Mouse (Mus musculus): ENCODE data around the gene Nme7. TPM values are rescaled to one million over a fixed set of nuclear protein-coding genes. Genes with fewer than 3 reads are reported as not detected.

Nme7 gene
- polyA plus RNA-seq, 1 experiment from 2014 or later: 13.4 TPM

- no peak overlapping the region for H3K9ac ChIP-seq
- no peaks in the 10 kb centered on the region for H3K36me3 ChIP-seq
- no peak overlapping the region for H3K4me2 ChIP-seq
- H3K4me1 ChIP-seq: no peaks in the 10 kb centered on the region
- no peaks in the 10 kb centered on the region for H3K27me3 ChIP-seq (replicated peaks)
- no peak overlapping the region for H3K4me3 ChIP-seq
- no peaks in the 10 kb centered on the region for H3K9me3 ChIP-seq (replicated peaks)
- no peak overlapping the region for H3K27ac ChIP-seq
- WGBS (ENCODE audit: insufficient replicate concordance): 51% methylated on average over 3 of the region's 3 CpGs
- ATAC-seq: no peak
Observed at GRCm38 (mm10) chr1:164417604-164418003, 113.7 kb downstream of the Nme7 start.

GRCm38 (mm10) chr1:164418320-164418719 is 114.4 kb downstream of the Nme7 start:
- no peaks in the 10 kb centered on the region for H3K36me3 ChIP-seq
- ATAC-seq: no peak
- no peak overlapping the region for H3K4me3 ChIP-seq
- no peak overlapping the region for H3K27ac ChIP-seq
- no peaks in the 10 kb centered on the region for H3K4me1 ChIP-seq
- WGBS (ENCODE audit: insufficient replicate concordance): 79% methylated on average over 10 of the region's 10 CpGs
- H3K9me3 ChIP-seq (replicated peaks): no peaks in the 10 kb centered on the region
- H3K27me3 ChIP-seq (replicated peaks): no peaks in the 10 kb centered on the region
- H3K4me2 ChIP-seq: no peak overlapping the region
- H3K9ac ChIP-seq: no peak overlapping the region

GRCm38 (mm10) chr1:164419401-164419800 is 115.5 kb downstream of the Nme7 start:
- Histone ChIP-seq H3K27ac (no peak overlapping the region), H3K4me3 (no peak overlapping the region), H3K4me1 (no peaks in the 10 kb centered on the region), H3K27me3 (replicated peaks) (no peaks in the 10 kb centered on the region), H3K36me3 (no peaks in the 10 kb centered on the region), H3K9me3 (replicated peaks) (no peaks in the 10 kb centered on the region), H3K4me2 (no peak overlapping the region), H3K9ac (no peak overlapping the region)
- no peak for ATAC-seq
- WGBS (ENCODE audit: insufficient replicate concordance): 71% methylated on average over 8 of the region's 8 CpGs

DNA sequence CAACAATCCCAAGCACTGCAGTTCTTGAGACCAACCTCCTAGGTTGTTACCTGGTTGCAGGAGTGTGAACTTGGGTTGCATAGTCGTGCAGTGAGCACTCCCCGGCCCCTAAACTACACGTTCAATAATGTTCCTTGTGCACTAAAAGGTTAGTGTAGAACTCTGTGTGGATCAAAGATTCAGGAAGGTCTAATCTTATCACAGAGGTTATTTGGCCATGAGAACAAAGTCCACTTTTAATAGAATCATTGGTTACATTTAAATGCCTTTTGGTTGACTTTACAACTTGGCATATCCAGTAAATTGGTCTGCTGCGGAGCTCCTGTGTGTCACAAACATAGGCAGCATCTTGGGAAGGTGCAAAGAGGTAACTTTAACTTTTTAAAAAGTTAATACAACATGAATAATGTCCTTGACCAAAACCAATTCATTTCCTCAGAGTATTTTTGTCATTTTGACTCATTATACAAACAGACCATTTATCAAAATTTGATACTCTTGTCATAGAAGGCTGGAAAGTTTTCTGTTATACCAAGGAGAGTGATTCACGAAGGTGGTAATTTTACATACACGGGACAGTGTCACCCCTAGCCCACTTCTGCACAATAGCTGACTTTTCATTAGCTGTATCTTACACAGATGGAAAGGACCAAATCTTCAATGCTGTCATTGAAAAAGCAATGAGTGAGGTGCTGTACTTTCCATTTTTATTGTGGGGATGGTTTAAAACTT is 116.9 kb downstream of the Nme7 start:
- ATAC-seq: no peak
- Histone ChIP-seq H3K27me3 (replicated peaks) (no peaks in the 10 kb centered on the region), H3K9ac (no peak overlapping the region), H3K36me3 (no peaks in the 10 kb centered on the region), H3K9me3 (replicated peaks) (no peaks in the 10 kb centered on the region), H3K27ac (no peak overlapping the region), H3K4me2 (no peak overlapping the region), H3K4me3 (no peak overlapping the region), H3K4me1 (no peaks in the 10 kb centered on the region)
- 63% methylated on average over 6 of the region's 6 CpGs for WGBS (ENCODE audit: insufficient replicate concordance)

DNA sequence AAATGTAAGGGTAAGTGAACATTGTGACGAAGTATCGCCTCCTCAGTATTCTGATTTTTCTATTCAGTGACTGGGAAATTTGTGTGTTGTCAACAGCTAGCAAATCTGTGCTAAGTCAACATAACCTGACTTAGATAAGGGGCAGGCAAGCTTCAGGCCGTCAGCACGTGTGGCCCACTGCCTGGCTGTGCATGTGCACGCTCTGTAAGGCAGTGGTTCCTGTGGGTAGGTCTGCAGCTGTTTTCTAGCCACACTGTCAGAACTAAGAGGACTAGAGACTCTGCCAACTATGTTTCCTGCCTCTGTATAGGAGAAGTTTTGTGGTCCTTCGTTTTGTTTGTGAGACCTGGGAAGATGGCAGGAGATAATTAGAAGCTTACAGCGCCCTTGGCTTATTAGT is 122.3 kb downstream of the Nme7 start:
- WGBS (ENCODE audit: insufficient replicate concordance): 69% methylated on average over 7 of the region's 7 CpGs
- H3K27me3 ChIP-seq (replicated peaks): no peaks in the 10 kb centered on the region
- H3K9me3 ChIP-seq (replicated peaks): no peaks in the 10 kb centered on the region
- no peak overlapping the region for H3K4me2 ChIP-seq
- no peaks in the 10 kb centered on the region for H3K4me1 ChIP-seq
- ATAC-seq: no peak
- no peak overlapping the region for H3K4me3 ChIP-seq
- no peak overlapping the region for H3K27ac ChIP-seq
- no peak overlapping the region for H3K9ac ChIP-seq
- no peaks in the 10 kb centered on the region for H3K36me3 ChIP-seq

- H3K9ac ChIP-seq: no peak overlapping the region
- H3K4me1 ChIP-seq: no peaks in the 10 kb centered on the region
- H3K27ac ChIP-seq: no peak overlapping the region
- no peak overlapping the region for H3K4me3 ChIP-seq
- ATAC-seq: no peak
- WGBS (ENCODE audit: insufficient replicate concordance): 73% methylated on average over 7 of the region's 7 CpGs
- H3K27me3 ChIP-seq (replicated peaks): no peaks in the 10 kb centered on the region
- H3K36me3 ChIP-seq: no peaks in the 10 kb centered on the region
- no peaks in the 10 kb centered on the region for H3K9me3 ChIP-seq (replicated peaks)
- H3K4me2 ChIP-seq: no peak overlapping the region
Observed at GRCm38 (mm10) chr1:164427777-164428176, 123.9 kb downstream of the Nme7 start.

- Histone ChIP-seq H3K4me2 (no peak overlapping the region), H3K27ac (no peak overlapping the region), H3K36me3 (no peaks in the 10 kb centered on the region), H3K9ac (no peak overlapping the region), H3K27me3 (replicated peaks) (no peaks in the 10 kb centered on the region), H3K9me3 (replicated peaks) (no peaks in the 10 kb centered on the region), H3K4me3 (no peak overlapping the region), H3K4me1 (no peaks in the 10 kb centered on the region)
- no peak for ATAC-seq
- WGBS (ENCODE audit: insufficient replicate concordance): 76% methylated on average over 9 of the region's 9 CpGs
Observed at GRCm38 (mm10) chr1:164428644-164429043, 124.7 kb downstream of the Nme7 start.

DNA sequence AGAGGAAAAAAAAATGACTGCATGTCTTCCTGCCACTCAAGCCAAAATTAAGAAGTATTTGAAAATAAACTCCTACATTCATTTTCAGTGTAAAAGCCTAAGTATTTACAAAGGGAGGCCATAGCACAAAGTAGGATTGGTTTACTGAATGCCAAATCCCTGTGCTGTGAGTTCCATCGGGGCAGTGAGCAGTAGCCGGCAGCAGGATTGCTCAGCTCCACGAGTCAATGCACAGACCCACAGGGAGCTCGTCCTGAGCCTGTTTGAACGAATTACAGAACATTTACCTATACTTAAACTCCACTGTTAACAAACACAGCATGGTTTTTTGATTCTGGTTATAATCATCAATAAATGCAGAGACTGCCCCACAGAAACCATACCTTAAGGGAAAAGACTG is 128.7 kb downstream of the Nme7 start:
- Histone ChIP-seq H3K4me3 (no peak overlapping the region), H3K9me3 (replicated peaks) (no peaks in the 10 kb centered on the region), H3K27ac (no peak overlapping the region), H3K4me1 (no peaks in the 10 kb centered on the region), H3K36me3 (0 out of 2 replicates have a peak, but pooled peaks cover 2% of the 10 kb centered on the region), H3K27me3 (replicated peaks) (no peaks in the 10 kb centered on the region), H3K9ac (no peak overlapping the region), H3K4me2 (no peak overlapping the region)
- ATAC-seq: no peak
- WGBS (ENCODE audit: insufficient replicate concordance): 70% methylated on average over 5 of the region's 5 CpGs

GRCm38 (mm10) chr1:164434049-164434448 is 130.1 kb downstream of the Nme7 start:
- Histone ChIP-seq H3K27me3 (replicated peaks) (no peaks in the 10 kb centered on the region), H3K36me3 (0 out of 2 replicates have a peak, but pooled peaks cover 10% of the 10 kb centered on the region), H3K4me1 (no peaks in the 10 kb centered on the region), H3K9ac (no peak overlapping the region), H3K4me3 (no peak overlapping the region), H3K9me3 (replicated peaks) (no peaks in the 10 kb centered on the region), H3K4me2 (no peak overlapping the region), H3K27ac (no peak overlapping the region)
- 81% methylated on average over 6 of the region's 6 CpGs for WGBS (ENCODE audit: insufficient replicate concordance)
- no peak for ATAC-seq

GRCm38 (mm10) chr1:164436749-164437148 is 132.8 kb downstream of the Nme7 start:
- 72% methylated on average over 7 of the region's 7 CpGs for WGBS (ENCODE audit: insufficient replicate concordance)
- Histone ChIP-seq H3K4me3 (no peak overlapping the region), H3K36me3 (peaks cover 16% of the 10 kb centered on the region; the same call in 1 of the 2 replicates), H3K27me3 (replicated peaks) (no peaks in the 10 kb centered on the region), H3K9me3 (replicated peaks) (no peaks in the 10 kb centered on the region), H3K9ac (no peak overlapping the region), H3K27ac (no peak overlapping the region), H3K4me2 (no peak overlapping the region), H3K4me1 (peaks cover 8% of the 10 kb centered on the region)
- ATAC-seq: no peak

DNA sequence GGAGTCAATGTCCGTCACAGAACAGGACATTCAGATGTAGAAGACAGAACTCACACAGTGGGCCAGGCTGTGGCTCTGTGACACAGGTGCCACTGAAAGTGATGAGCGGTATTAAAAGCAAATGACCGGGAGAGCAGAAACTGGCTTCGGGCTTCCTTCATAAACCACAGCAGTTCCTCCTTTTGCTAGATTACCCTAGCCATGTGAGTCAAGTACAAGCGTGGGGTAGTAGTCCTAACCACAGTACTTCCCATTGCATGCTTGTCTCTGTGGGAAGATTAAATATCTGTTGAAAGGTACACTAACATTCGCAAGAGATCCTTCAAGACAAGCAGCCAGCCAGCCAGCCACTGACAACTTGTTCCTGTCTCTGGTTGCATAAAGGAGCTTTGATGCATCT is 136.3 kb downstream of the Nme7 start:
- peaks cover 23% of the 10 kb centered on the region; the same call in 1 of the 2 replicates for H3K36me3 ChIP-seq
- H3K9ac ChIP-seq: no peak overlapping the region
- H3K4me2 ChIP-seq: no peak overlapping the region
- peaks cover 12% of the 10 kb centered on the region for H3K4me1 ChIP-seq
- H3K27me3 ChIP-seq (replicated peaks): no peaks in the 10 kb centered on the region
- H3K4me3 ChIP-seq: no peak overlapping the region
- no peaks in the 10 kb centered on the region for H3K9me3 ChIP-seq (replicated peaks)
- 30% methylated on average over 6 of the region's 6 CpGs for WGBS (ENCODE audit: insufficient replicate concordance)
- H3K27ac ChIP-seq: no peak overlapping the region
- ATAC-seq: no peak

- H3K36me3 ChIP-seq: peaks cover 23% of the 10 kb centered on the region; the same call in 1 of the 2 replicates
- no peaks in the 10 kb centered on the region for H3K27me3 ChIP-seq (replicated peaks)
- H3K27ac ChIP-seq: no peak overlapping the region
- H3K9ac ChIP-seq: no peak overlapping the region
- H3K4me1 ChIP-seq: peaks cover 12% of the 10 kb centered on the region
- peak; percentile 31 for ATAC-seq
- H3K9me3 ChIP-seq (replicated peaks): no peaks in the 10 kb centered on the region
- 43% methylated on average over 11 of the region's 11 CpGs for WGBS (ENCODE audit: insufficient replicate concordance)
- no peak overlapping the region for H3K4me3 ChIP-seq
- peak overlapping the region; percentile 42 for H3K4me2 ChIP-seq
Observed at GRCm38 (mm10) chr1:164440708-164441407, 136.9 kb downstream of the Nme7 start.

Measured in liver, embryonic 12.5 days (tissue).